Mouse (Mus musculus) activated CD4-positive, CD25-positive, alpha-beta regulatory T cell, adult 9 weeks (primary cell): ENCODE results near the gene Lhfp. TPM values are rescaled to one million over a fixed set of nuclear protein-coding genes. Genes with fewer than 3 reads are reported as not detected.

ENCODE experiments used
- polyA plus RNA-seq: library from polyadenylated mRNA; unstranded; fragments of 100-300 nt; shearing (Covaris generic); gene quantifications from one replicate; pipeline ENCODE4 v1.2.1, GENCODE M21; 2017

The Lhfp gene
- polyA plus RNA-seq, result 0.70 TPM

GRCm38 (mm10) chr3:53041411-53042239 is at the start of gene Lhfp:
TSS of gene Lhfp (plus strand) at chr3:53041528.

DNA sequence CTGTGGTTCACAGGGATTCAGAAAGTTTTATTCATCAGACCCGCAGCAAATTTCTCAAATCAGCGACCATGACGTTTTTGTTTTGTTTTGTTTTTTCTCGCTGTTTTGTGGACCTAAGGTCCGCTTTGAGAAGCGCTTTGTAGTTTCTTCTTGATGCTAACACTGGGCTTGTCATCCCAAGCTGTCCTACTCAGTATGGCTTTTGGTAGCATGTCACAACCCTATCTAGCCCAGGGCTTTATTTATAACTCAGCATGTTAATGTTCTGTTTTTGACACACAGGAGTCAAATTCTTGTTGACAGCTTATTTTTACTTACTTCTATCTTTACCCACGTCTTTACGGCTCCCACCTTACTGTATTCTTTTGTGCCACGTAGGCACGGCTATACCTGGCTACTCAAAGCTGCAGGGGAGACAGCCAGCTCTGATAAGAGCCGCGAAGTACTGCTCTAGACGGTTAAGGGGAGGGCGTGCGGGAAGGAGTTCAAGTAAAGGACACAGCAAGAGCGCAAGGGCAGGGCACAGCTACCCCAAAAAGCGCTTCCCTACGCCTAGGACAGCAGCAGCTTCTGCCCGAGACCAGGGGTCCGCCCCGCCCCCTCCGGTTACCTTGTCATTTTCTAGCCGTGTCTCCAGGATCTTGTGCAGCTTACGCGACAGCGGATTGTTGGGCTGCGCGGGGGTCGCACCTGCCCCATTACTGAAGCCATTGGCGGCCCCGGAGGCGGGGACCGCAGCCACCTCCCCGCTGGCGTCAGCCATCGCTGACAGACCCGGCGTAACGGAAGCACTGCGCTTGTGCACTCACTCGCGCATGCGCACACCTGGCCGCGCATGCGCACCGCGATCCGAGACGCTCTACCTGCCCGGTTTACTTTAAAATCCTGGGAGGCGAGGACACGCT is 24.6 kb upstream of the Lhfp start, which contains the start of gene Cog6:
TSS of gene Cog6 (minus strand) at position 802 of the 905 bp plus-strand sequence.

Other genes with a start within 250 kb of the Lhfp start
- 48.8 TPM for gene Cog6, start 24.3 kb upstream of the Lhfp start, polyA plus RNA-seq